Mouse (Mus musculus): ENCODE measurements around the gene Bcl11a. TPM values are rescaled to one million over a fixed set of nuclear protein-coding genes. Genes with fewer than 3 reads are reported as not detected.

Gene Bcl11a
- polyA plus RNA-seq, 1 experiment from 2014 or later, result 26.4 TPM

DNA sequence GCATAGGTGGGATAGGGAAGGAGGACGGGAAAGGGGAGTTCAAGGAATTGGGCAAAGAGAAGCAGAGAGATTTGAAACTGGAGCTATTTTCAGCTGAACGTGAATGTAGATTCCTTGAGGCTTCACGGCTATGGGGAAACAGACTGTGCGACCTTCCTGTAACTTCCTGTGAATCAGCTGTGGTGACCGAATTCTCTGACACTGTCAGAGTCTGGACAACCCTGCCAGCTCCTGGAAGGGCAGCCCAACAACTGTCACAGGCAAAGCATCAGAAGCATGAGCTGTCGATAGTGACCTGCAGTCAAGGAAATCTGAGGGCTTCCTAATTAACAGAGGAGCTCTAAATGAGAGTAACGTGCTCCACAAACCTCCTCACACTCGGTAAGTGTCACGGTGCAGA, 64.5 kb downstream of the Bcl11a start:
- 31% methylated on average over 9 of the region's 9 CpGs for WGBS
- no peak for ATAC-seq (ENCODE audit: low read depth)
- H3K9me3 ChIP-seq (ENCODE audit: control insufficient read depth, low read length), result no peaks in the 10 kb centered on the region
- no peak overlapping the region for H3K9ac ChIP-seq (ENCODE audit: low read depth, low read length)
- no peak overlapping the region for H3K4me3 ChIP-seq (ENCODE audit: low read depth, low read length)
- no peak overlapping the region; the same call in 1 of the 2 replicates for H3K27ac ChIP-seq (replicated peaks; ENCODE audit: low read depth, low read length)
- H3K36me3 ChIP-seq (ENCODE audit: control insufficient read depth, insufficient read depth, low read length), result no peaks in the 10 kb centered on the region
- peaks cover 24% of the 10 kb centered on the region for H3K4me1 ChIP-seq (ENCODE audit: control insufficient read depth, insufficient read depth, low read length)
- H3K4me2 ChIP-seq (ENCODE audit: low read depth, low read length), result no peak overlapping the region
- no peak for DNase-seq (ENCODE audit: low spot score)
- H3K27me3 ChIP-seq (replicated peaks; ENCODE audit: control insufficient read depth, insufficient read depth, low read length), result no peaks in the 10 kb centered on the region

DNA sequence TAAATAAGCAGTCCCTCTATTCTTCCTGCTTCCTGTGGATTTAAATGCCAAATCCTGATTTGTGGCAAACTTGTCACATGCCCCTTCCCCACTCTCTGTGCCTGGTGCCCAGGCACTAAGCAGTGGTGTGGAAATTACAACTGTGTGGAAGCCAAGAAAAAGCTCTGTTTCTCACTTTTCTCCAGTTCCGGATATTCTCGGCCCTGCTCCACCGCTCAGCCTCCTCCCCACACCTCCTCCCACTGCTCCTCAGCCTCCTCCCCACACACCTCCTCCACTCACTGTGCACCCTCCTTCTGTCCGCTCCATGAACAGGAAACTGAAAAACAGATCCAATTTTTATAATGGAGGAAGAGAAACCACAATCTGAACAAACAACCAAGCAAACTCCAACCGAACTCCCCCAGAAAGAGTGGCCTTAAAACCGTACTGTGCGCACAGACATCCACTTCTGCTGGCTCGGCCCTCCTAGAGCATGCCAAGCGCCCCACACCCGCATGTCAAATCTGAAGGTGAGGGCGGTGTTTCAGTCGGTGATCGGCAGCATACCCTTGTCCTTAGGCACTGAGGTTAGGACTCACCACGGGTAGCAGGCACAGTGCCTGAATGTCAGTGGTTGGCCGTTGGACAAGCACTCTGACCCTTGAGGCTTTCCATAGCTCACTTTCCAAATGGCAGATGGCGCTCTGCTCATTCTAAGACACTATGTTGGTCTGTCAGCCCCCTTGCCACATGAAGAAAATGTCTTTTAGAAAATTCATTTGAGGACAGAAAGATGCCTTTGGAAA, 66.5 kb downstream of the Bcl11a start:
- no peak overlapping the region for H3K4me2 ChIP-seq (ENCODE audit: low read depth, low read length)
- peak overlapping the region; percentile 22 for H3K27ac ChIP-seq (replicated peaks; ENCODE audit: low read depth, low read length)
- ATAC-seq (ENCODE audit: low read depth) (peak; percentile 53; the same call in 1 of the 2 replicates), DNase-seq (ENCODE audit: low spot score) (peak; percentile 26)
- peaks cover 24% of the 10 kb centered on the region for H3K4me1 ChIP-seq (ENCODE audit: control insufficient read depth, insufficient read depth, low read length)
- no peaks in the 10 kb centered on the region for H3K9me3 ChIP-seq (ENCODE audit: control insufficient read depth, low read length)
- no peaks in the 10 kb centered on the region for H3K27me3 ChIP-seq (replicated peaks; ENCODE audit: control insufficient read depth, insufficient read depth, low read length)
- WGBS, result 65% methylated on average over 16 of the region's 16 CpGs
- H3K4me3 ChIP-seq (ENCODE audit: low read depth, low read length), result no peak overlapping the region
- no peaks in the 10 kb centered on the region for H3K36me3 ChIP-seq (ENCODE audit: control insufficient read depth, insufficient read depth, low read length)
- no peak overlapping the region for H3K9ac ChIP-seq (ENCODE audit: low read depth, low read length)

DNA sequence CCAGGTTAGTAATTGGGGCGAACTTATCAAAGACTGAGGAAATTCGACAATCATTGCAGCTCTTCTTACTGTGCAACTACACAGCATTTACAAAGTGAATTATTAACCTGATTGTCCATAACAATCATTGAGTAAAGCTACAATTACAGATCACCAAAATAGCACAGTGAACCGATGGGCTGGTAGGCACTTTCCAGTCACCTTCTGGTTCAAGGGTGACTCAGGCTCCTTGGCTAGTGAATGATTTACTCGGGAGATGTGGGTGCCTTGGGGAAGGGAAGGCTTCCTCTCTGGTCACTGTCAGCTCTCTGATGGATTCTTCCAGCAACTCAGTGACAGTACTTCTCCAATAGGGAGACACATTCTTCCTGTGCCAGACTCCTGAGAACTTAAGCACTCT, 68.2 kb downstream of the Bcl11a start:
- Histone ChIP-seq H3K9me3 (ENCODE audit: control insufficient read depth, low read length) (no peaks in the 10 kb centered on the region), H3K27ac (replicated peaks; ENCODE audit: low read depth, low read length) (no peak overlapping the region), H3K4me2 (ENCODE audit: low read depth, low read length) (no peak overlapping the region), H3K4me1 (ENCODE audit: control insufficient read depth, insufficient read depth, low read length) (peaks cover 24% of the 10 kb centered on the region), H3K9ac (ENCODE audit: low read depth, low read length) (no peak overlapping the region), H3K4me3 (ENCODE audit: low read depth, low read length) (no peak overlapping the region), H3K27me3 (replicated peaks; ENCODE audit: control insufficient read depth, insufficient read depth, low read length) (no peaks in the 10 kb centered on the region), H3K36me3 (ENCODE audit: control insufficient read depth, insufficient read depth, low read length) (no peaks in the 10 kb centered on the region)
- ATAC-seq (ENCODE audit: low read depth), result no peak
- DNase-seq (ENCODE audit: low spot score), result no peak
- WGBS, result 84% methylated on average over 4 of the region's 4 CpGs

DNA sequence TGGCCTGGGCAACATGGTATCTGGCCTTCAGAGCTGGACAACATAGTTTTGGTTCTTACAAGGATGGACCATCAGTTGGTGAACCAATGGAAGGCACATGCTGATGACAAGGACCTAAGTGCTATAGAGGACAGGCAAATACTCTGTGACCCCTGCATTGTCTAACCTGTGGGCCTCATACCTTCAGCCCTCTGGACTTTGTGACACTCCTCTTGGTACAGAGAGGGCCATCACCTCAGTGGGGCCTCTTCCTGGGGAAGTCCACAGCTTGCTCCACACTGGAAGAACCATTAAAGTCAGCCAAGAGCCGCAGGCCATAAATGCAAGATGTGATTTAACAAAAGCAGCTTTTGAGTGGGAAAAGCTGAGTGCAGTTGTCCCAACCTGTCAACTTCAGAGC, 68.6 kb downstream of the Bcl11a start:
- Histone ChIP-seq H3K27me3 (replicated peaks; ENCODE audit: control insufficient read depth, insufficient read depth, low read length) (no peaks in the 10 kb centered on the region), H3K9ac (ENCODE audit: low read depth, low read length) (no peak overlapping the region), H3K9me3 (ENCODE audit: control insufficient read depth, low read length) (no peaks in the 10 kb centered on the region), H3K27ac (replicated peaks; ENCODE audit: low read depth, low read length) (no peak overlapping the region), H3K4me3 (ENCODE audit: low read depth, low read length) (no peak overlapping the region), H3K36me3 (ENCODE audit: control insufficient read depth, insufficient read depth, low read length) (no peaks in the 10 kb centered on the region), H3K4me2 (ENCODE audit: low read depth, low read length) (no peak overlapping the region), H3K4me1 (ENCODE audit: control insufficient read depth, insufficient read depth, low read length) (peaks cover 23% of the 10 kb centered on the region)
- DNase-seq (ENCODE audit: low spot score), result no peak
- ATAC-seq (ENCODE audit: low read depth), result no peak
- WGBS, result 65% methylated on average over 1 of the region's 1 CpGs

DNA sequence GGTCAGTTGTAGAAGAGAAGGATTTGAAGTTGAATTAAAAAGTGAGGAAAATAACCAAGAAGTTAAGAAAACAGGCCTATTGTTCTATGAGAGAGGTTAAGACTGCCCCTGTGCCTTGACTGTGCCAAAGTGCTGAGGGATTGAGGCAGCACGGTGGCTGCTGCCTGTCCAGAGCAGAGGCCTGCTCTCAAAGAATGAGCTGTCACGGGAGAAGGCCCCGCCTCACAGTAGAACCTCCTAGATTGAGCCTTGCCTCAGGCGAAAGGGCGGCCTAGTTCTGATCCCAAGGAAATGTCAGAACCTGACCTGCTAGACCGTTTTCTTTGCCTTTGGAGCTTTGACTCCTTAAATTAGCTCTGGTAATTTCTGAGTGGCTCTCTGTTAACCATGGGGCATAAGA, 69.8 kb downstream of the Bcl11a start:
- 61% methylated on average over 6 of the region's 6 CpGs for WGBS
- ATAC-seq (ENCODE audit: low read depth) (no peak), DNase-seq (ENCODE audit: low spot score) (no peak)
- Histone ChIP-seq H3K4me2 (ENCODE audit: low read depth, low read length) (no peak overlapping the region), H3K27ac (replicated peaks; ENCODE audit: low read depth, low read length) (no peak overlapping the region), H3K27me3 (replicated peaks; ENCODE audit: control insufficient read depth, insufficient read depth, low read length) (no peaks in the 10 kb centered on the region), H3K36me3 (ENCODE audit: control insufficient read depth, insufficient read depth, low read length) (no peaks in the 10 kb centered on the region), H3K4me1 (ENCODE audit: control insufficient read depth, insufficient read depth, low read length) (peaks cover 17% of the 10 kb centered on the region; the same call in 1 of the 2 replicates), H3K4me3 (ENCODE audit: low read depth, low read length) (no peak overlapping the region), H3K9me3 (ENCODE audit: control insufficient read depth, low read length) (no peaks in the 10 kb centered on the region), H3K9ac (ENCODE audit: low read depth, low read length) (no peak overlapping the region)

DNA sequence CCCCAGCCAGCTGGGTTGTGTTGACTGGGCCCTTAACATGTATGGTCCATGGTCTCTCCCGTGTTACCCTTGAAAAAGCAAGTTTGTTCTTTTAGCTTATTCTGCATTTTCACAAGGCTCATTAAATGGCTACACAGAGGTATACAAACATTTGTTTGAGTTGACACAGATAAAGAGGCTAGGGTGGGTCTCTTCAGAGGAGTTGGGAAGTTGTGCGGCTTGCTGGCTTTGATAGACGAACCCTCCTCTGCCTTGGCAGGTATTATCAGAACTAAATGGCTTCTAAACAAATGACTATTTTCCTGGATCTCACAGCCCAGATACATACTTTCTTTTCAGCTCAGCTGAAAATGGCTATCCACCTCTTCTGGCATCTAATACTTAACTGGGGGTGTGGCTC, 70.7 kb downstream of the Bcl11a start:
- Histone ChIP-seq H3K36me3 (ENCODE audit: control insufficient read depth, insufficient read depth, low read length) (no peaks in the 10 kb centered on the region), H3K9ac (ENCODE audit: low read depth, low read length) (no peak overlapping the region), H3K27ac (replicated peaks; ENCODE audit: low read depth, low read length) (no peak overlapping the region), H3K4me1 (ENCODE audit: control insufficient read depth, insufficient read depth, low read length) (peaks cover 17% of the 10 kb centered on the region; the same call in 1 of the 2 replicates), H3K27me3 (replicated peaks; ENCODE audit: control insufficient read depth, insufficient read depth, low read length) (no peaks in the 10 kb centered on the region), H3K9me3 (ENCODE audit: control insufficient read depth, low read length) (no peaks in the 10 kb centered on the region), H3K4me2 (ENCODE audit: low read depth, low read length) (no peak overlapping the region), H3K4me3 (ENCODE audit: low read depth, low read length) (no peak overlapping the region)
- WGBS, result 80% methylated on average over 3 of the region's 3 CpGs
- DNase-seq (ENCODE audit: low spot score), result no peak
- no peak for ATAC-seq (ENCODE audit: low read depth)

DNA sequence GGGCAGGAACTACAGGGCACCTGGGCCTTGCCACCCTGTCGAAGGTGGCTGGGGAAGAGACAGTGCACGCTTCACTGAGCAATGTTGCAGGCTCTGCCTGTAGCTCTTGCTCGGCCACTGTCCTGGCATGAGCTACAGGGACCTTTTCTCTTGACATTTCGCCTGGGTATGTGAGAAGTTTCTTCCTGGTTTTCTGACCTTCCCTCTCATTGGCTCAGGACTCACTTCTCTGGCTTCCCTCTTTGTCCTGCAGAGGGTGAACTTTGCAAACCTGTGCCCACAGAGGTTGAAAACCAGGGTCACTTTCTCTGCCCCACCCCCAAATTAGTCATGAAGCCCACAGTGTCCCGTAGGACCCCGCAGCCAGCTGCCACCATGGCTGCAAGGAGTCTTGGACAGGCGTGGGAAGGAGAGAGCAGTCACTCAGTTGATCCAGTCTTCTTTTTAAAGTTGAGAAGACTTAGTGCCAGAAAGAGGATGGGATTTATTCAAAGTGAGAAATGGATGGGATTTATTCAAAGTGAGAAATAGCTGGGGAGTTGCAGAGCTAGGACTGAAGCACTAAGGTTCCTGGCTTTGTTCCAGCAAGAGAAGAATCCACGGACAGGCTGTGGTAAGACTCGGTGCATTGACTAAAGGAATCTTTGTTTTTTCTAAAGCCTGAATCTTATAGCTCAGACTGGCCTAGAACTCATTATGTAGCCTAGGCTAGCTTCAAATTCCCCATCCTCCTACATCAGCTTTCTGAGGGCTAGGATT, 71.8 kb downstream of the Bcl11a start:
- DNase-seq (ENCODE audit: low spot score) (no peak), ATAC-seq (ENCODE audit: low read depth) (no peak)
- Histone ChIP-seq H3K9me3 (ENCODE audit: control insufficient read depth, low read length) (no peaks in the 10 kb centered on the region), H3K36me3 (ENCODE audit: control insufficient read depth, insufficient read depth, low read length) (no peaks in the 10 kb centered on the region), H3K27ac (replicated peaks; ENCODE audit: low read depth, low read length) (no peak overlapping the region), H3K27me3 (replicated peaks; ENCODE audit: control insufficient read depth, insufficient read depth, low read length) (no peaks in the 10 kb centered on the region), H3K4me3 (ENCODE audit: low read depth, low read length) (no peak overlapping the region), H3K9ac (ENCODE audit: low read depth, low read length) (no peak overlapping the region), H3K4me1 (ENCODE audit: control insufficient read depth, insufficient read depth, low read length) (peaks cover 11% of the 10 kb centered on the region; the same call in 1 of the 2 replicates), H3K4me2 (ENCODE audit: low read depth, low read length) (no peak overlapping the region)
- WGBS, result 64% methylated on average over 9 of the region's 9 CpGs

DNA sequence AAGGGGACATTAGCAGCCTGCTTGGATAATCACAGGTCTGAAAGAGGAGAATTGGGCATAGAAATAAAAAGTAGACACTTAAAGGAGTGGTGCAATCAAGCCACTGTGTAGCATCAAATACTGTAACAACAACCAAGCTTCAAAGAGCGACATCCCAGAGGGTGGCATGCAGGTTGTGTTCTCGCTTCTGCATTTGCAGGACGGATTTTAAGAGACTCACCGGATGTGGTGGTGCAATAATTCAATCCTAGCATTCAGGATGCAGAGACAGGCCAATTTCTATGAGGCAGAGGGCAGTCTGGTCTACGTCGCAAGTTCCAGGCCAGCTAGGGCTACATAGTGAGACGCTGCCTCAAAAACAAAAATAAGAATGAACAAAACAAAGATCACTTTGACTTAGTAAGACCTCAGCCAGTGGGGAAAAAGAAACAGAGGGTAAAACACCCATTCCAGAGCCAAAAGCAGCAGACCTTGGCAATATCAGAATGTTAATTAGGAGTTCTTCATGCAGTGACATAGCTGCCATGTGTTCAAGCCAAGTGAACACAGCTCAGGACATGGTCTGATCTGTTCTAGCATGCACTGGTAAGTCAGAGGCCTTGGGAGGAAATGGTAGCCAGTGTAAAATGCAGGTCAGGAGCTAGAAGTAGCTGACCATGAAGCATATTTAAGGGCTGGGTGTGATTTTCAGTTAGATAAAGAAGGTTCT, 74.4 kb downstream of the Bcl11a start:
- 88% methylated on average over 7 of the region's 7 CpGs for WGBS
- no peaks in the 10 kb centered on the region for H3K27me3 ChIP-seq (replicated peaks; ENCODE audit: control insufficient read depth, insufficient read depth, low read length)
- H3K9ac ChIP-seq (ENCODE audit: low read depth, low read length), result no peak overlapping the region
- H3K27ac ChIP-seq (replicated peaks; ENCODE audit: low read depth, low read length), result no peak overlapping the region
- H3K36me3 ChIP-seq (ENCODE audit: control insufficient read depth, insufficient read depth, low read length), result 0 out of 2 replicates have a peak, but pooled peaks cover 3% of the 10 kb centered on the region
- DNase-seq (ENCODE audit: low spot score) (no peak), ATAC-seq (ENCODE audit: low read depth) (no peak)
- H3K9me3 ChIP-seq (ENCODE audit: control insufficient read depth, low read length), result no peaks in the 10 kb centered on the region
- no peak overlapping the region for H3K4me2 ChIP-seq (ENCODE audit: low read depth, low read length)
- no peak overlapping the region for H3K4me3 ChIP-seq (ENCODE audit: low read depth, low read length)
- peaks cover under 1% of the 10 kb centered on the region; the same call in 1 of the 2 replicates for H3K4me1 ChIP-seq (ENCODE audit: control insufficient read depth, insufficient read depth, low read length)
